Mouse (Mus musculus) lung, embryonic 14.5 days (tissue): ENCODE data around the gene Tbx4. TPM values are rescaled to one million over a fixed set of nuclear protein-coding genes. Genes with fewer than 3 reads are reported as not detected.
A peak's percentile ranks its signal among the peaks of the same experiment; 100 is the strongest.

Experiments
- ATAC-seq: fragments of 200-750 bp; cut with Nextera tagmentation; 2 replicates; pipeline ENCODE4 v1.8.0; 2017; ENCODE audit warnings: mild to moderate bottlenecking, moderate TSS enrichment, moderate library complexity; ENCODE audit not compliant: insufficient read depth
- DNase-seq: peaks from one replicate; pipeline ENCODE4 v3.0.0-alpha.2; 2015
- H3K27ac ChIP-seq: fragments of 300-500 bp; sonication (generic); 2 replicates; pipeline ENCODE4 v1.5.1; 2014; ENCODE audit warnings: low read depth, mild to moderate bottlenecking, moderate library complexity
- H3K27me3 ChIP-seq: fragments of 300-500 bp; sonication (generic); 2 replicates; pipeline ENCODE4 v1.6.1; 2014; ENCODE audit warnings: low read length, control low read depth; ENCODE audit not compliant: insufficient read depth
- H3K36me3 ChIP-seq: fragments of 300-500 bp; sonication (generic); 2 replicates; pipeline ENCODE4 v1.6.1; 2014; ENCODE audit warnings: control low read depth; ENCODE audit not compliant: insufficient read depth
- H3K4me1 ChIP-seq: fragments of 300-500 bp; sonication (generic); 2 replicates; pipeline ENCODE4 v1.6.1; 2014; ENCODE audit warnings: antibody characterized with exemption, control low read depth; ENCODE audit not compliant: insufficient read depth
- H3K4me2 ChIP-seq: fragments of 300-500 bp; sonication (generic); 2 replicates; pipeline ENCODE4 v1.6.1; 2014; ENCODE audit warnings: mild to moderate bottlenecking
- H3K4me3 ChIP-seq: fragments of 300-500 bp; sonication (generic); 2 replicates; pipeline ENCODE4 v1.5.1; 2014; ENCODE audit warnings: low read depth, low read length
- H3K9ac ChIP-seq: fragments of 300-500 bp; sonication (generic); 2 replicates; pipeline ENCODE4 v1.6.1; 2014
- H3K9me3 ChIP-seq: fragments of 300-500 bp; sonication (generic); 2 replicates; pipeline ENCODE4 v1.6.1; 2016; ENCODE audit warnings: low read depth, low read length, control low read depth
- CTCF ChIP-seq: IDR thresholded peaks from 2 replicates; pipeline ENCODE4 v1.5.1; 2016; ENCODE audit warnings: antibody characterized with exemption, low read depth
- WGBS: fragments of 180-500 bp; shearing (Covaris S2); extraction: QIAGEN DNeasy Blood & Tissue Kit; methylation state at CpG from one replicate; pipeline ENCODE4 v1.1.7; 2014; 5-methylcytosine and 5-hydroxymethylcytosine counted together
- polyA plus RNA-seq: library from polyadenylated mRNA; unstranded; fragments of >200 nt; fragmentation: Nextera tagmentation; extraction: Ambion mirVana; gene quantifications from 2 replicates; pipeline ENCODE4 v1.2.1, GENCODE M21; 2014

The Tbx4 gene
- polyA plus RNA-seq, 1 experiment from 2014 or later: 73.4 TPM

DNA sequence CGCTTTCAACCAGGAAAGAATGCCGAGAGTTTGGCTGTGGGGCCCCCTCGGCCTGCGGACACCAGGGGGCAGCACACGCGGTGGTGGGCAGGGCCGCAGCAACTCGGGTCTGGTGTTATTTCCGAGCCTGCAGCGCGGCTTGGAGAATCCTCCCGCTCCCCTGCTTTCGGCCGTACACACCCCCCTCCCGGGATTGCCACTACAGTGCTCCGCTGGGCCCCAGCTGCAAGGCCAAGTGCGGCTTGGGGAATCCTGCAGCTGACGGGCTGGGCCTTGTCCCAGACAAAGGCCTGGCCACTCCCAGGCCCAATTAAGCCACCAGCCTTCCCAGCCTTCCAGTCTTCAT lies 42.9 kb upstream of the Tbx4 start:
- H3K27ac ChIP-seq: peak overlapping the region; percentile 99
- peaks cover 11% of the 10 kb centered on the region; the same call in 1 of the 2 replicates for H3K4me1 ChIP-seq
- peak overlapping the region; percentile 80 for H3K4me3 ChIP-seq
- peak overlapping the region; percentile 99 for H3K9ac ChIP-seq
- no peaks in the 10 kb centered on the region for H3K9me3 ChIP-seq
- H3K4me2 ChIP-seq: peak overlapping the region; percentile 93
- peak; percentile 92 for TF ChIP-seq CTCF
- H3K36me3 ChIP-seq: peaks cover 49% of the 10 kb centered on the region
- H3K27me3 ChIP-seq: peaks cover 31% of the 10 kb centered on the region
- DNase-seq (peak; percentile 94), ATAC-seq (peak; percentile 44)
- WGBS: under 1% methylated on average over 18 of the region's 18 CpGs

DNA sequence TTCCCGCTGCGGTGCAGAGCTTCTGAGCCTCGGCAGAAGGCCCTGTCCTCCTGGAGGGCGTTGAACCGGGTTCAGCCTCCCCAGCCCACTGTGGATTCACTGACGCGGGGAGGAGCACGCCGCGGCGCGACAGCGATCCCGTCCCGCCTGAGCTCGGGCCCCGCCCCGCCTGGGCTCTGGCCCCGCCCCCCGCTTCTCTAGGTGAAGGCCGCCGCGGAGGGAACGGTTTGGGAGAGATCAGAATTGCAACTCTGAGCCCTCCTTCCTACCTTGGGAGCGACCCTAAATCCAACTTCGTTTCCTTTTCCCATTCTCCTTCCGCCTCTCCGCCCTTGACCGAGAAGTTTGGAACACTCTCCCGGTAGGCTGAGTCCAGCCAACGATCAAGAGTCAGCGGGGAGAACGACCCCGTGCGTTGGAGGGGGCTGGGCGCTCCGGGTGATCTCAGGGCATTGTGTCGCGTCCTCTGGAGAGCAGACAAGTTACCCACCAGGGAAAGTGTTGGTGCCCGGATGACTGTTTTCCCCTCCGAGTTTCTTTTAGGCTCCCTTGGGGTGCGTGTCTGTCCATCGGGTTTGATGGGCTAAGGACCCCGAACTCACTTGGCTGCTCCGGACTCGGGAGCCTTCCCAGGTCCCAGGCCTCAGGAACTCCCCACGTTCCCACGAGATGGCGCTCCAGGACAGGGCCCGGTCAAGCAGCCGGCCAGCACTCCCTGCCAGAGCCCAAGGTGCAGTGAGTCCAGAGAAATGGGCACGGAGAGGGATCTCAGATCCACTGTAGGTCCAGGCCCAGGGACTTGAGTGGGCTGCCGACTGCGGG lies 41.9 kb upstream of the Tbx4 start:
- WGBS: under 1% methylated on average over 54 of the region's 54 CpGs
- peak; percentile 93 for TF ChIP-seq CTCF
- H3K27me3 ChIP-seq: peaks cover 24% of the 10 kb centered on the region
- DNase-seq (peak; percentile 94), ATAC-seq (peak; percentile 59)
- H3K36me3 ChIP-seq: peaks cover 39% of the 10 kb centered on the region
- peak overlapping the region; percentile 93 for H3K4me2 ChIP-seq
- H3K4me1 ChIP-seq: peaks cover 11% of the 10 kb centered on the region; the same call in 1 of the 2 replicates
- H3K27ac ChIP-seq: peak overlapping the region; percentile 99
- H3K9me3 ChIP-seq: no peaks in the 10 kb centered on the region
- peak overlapping the region; percentile 80 for H3K4me3 ChIP-seq
- H3K9ac ChIP-seq: peak overlapping the region; percentile 99

DNA sequence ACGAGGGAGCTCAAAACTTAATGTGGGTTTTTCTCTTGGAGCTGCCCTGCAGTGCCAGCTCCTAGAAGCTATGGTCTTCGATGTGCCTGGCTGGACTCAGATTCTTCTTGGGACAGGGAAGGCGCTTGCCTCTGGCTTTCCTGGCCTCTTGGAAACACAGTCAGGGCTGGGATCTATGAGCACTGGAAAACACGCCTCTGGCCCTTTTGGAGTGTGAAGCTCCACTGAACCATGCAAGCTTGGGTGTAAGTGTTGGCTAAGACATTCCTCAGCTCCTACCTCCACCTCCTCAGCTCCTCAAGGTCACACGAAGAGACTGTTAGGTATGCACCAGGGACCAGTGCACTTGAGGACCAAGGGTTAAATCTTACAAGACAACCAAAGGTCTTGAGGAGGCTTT lies 41.3 kb upstream of the Tbx4 start:
- Histone ChIP-seq H3K9ac (peak overlapping the region; percentile 99), H3K9me3 (no peaks in the 10 kb centered on the region), H3K27ac (peak overlapping the region; percentile 99), H3K4me2 (peak overlapping the region; percentile 93), H3K4me3 (peak overlapping the region; percentile 80), H3K4me1 (peaks cover 11% of the 10 kb centered on the region; the same call in 1 of the 2 replicates), H3K36me3 (peaks cover 33% of the 10 kb centered on the region), H3K27me3 (peaks cover 19% of the 10 kb centered on the region)
- DNase-seq: no peak
- ATAC-seq: no peak
- 30% methylated on average over 5 of the region's 5 CpGs for WGBS
- TF ChIP-seq CTCF: no peak

DNA sequence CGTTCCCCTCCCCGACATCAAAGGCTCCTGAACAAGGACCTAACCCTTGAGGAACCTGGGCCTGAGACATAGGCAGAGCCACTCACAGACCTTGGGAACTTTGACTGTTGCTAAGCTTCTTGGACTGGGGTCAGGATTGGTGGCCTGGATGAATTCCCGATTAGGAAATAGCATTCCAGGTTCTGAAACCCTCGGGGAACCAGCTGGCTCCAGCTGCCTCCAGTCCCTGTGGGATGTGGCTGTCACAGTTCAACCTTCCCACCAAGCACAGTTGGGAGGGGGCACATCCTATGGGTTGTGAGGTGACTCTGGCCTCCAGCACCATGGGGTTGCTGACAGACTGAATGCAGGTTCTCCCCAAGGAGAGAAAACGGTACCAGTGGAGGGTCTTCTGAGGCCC lies 40.3 kb upstream of the Tbx4 start:
- peaks cover 7% of the 10 kb centered on the region; the same call in 1 of the 2 replicates for H3K4me1 ChIP-seq
- peak overlapping the region; percentile 99 for H3K27ac ChIP-seq
- no peak overlapping the region for H3K9ac ChIP-seq
- H3K36me3 ChIP-seq: peaks cover 23% of the 10 kb centered on the region
- no peaks in the 10 kb centered on the region for H3K9me3 ChIP-seq
- no peak overlapping the region for H3K4me3 ChIP-seq
- peaks cover 9% of the 10 kb centered on the region for H3K27me3 ChIP-seq
- peak overlapping the region; percentile 23 for H3K4me2 ChIP-seq
- peak; percentile 93 for DNase-seq
- WGBS: 23% methylated on average over 5 of the region's 5 CpGs
- TF ChIP-seq CTCF: no peak
- ATAC-seq: peak; percentile 21; the same call in 1 of the 2 replicates

- no peak for TF ChIP-seq CTCF
- Histone ChIP-seq H3K4me2 (peak overlapping the region; percentile 6), H3K9me3 (no peaks in the 10 kb centered on the region), H3K4me1 (peaks cover 7% of the 10 kb centered on the region; the same call in 1 of the 2 replicates), H3K9ac (no peak overlapping the region), H3K27me3 (peaks cover 4% of the 10 kb centered on the region; the same call in 1 of the 2 replicates), H3K36me3 (peaks cover 17% of the 10 kb centered on the region), H3K4me3 (no peak overlapping the region), H3K27ac (peak overlapping the region; percentile 99)
- peak; percentile 88 for DNase-seq
- peak; percentile 12 for ATAC-seq
- WGBS: 22% methylated on average over 4 of the region's 4 CpGs
Observed at GRCm38 (mm10) chr11:85846509-85846908, 39.7 kb upstream of the Tbx4 start.

DNA sequence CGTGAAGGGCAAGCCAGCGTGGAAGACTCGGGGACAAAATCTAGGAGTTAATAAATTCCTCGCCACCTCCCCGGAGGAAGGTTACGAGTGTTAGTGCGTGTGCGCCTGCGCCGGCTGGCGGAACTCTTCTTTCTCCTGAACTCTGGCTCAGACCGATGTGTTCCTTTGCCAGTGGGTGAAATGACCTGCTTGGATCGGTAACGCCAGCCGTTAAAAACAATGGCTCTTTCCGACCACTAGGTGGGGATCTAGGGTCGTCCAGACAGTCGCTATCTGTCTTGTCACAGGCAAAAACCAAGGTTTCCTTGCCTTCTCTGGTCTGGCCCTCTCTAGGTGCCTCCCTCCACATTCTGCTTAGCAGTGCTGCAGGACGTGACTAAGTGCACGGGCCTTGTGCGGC lies 37.2 kb upstream of the Tbx4 start:
- ATAC-seq (peak; percentile 15; the same call in 1 of the 2 replicates), DNase-seq (peak; percentile 96)
- no peak overlapping the region for H3K27ac ChIP-seq
- no peaks in the 10 kb centered on the region for H3K27me3 ChIP-seq
- H3K4me3 ChIP-seq: peak overlapping the region; percentile 7
- H3K36me3 ChIP-seq: no peaks in the 10 kb centered on the region
- WGBS: 1% methylated on average over 21 of the region's 21 CpGs
- no peaks in the 10 kb centered on the region for H3K9me3 ChIP-seq
- TF ChIP-seq CTCF: peak; percentile 97
- peaks cover 5% of the 10 kb centered on the region; the same call in 1 of the 2 replicates for H3K4me1 ChIP-seq
- H3K4me2 ChIP-seq: peak overlapping the region; percentile 51
- no peak overlapping the region for H3K9ac ChIP-seq

DNA sequence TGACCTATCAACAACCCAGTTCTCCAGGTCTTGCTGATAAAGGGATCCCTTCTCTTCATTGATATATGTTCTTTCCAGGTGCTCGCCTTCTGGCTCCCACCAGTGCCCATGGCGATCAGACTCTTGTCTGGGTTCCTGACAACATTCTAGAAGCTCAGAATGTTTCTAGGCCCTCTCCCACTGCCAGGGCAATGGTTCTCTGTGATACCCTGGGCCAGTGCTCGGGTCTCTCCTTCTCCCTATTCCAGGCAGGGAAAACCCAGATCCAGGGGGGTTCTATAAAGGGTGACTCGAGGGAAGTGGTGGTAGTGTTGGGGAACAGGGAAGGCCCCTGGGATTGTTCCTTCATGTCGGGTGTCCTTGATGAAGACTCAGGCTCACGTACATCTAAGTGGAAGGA lies 36.0 kb upstream of the Tbx4 start, which contains the start of gene Gm11444:
TSS of gene Gm11444 (minus strand) at position 101 of the 400 bp plus-strand sequence.
- H3K4me2 ChIP-seq: peak within 1 kb of the TSS; percentile 51

More for the DNA sequence above, 36.0 kb upstream of the Tbx4 start, which contains the start of gene Gm11444:
- TF ChIP-seq CTCF: no peak
- DNase-seq: no peak
- Histone ChIP-seq H3K9ac (no peak within 1 kb of the TSS), H3K4me3 (peak within 1 kb of the TSS; percentile 7), H3K9me3 (no peaks in the 10 kb centered on the region), H3K4me1 (no peaks in the 10 kb centered on the region), H3K27me3 (no peaks in the 10 kb centered on the region), H3K27ac (no peak within 1 kb of the TSS), H3K36me3 (no peaks in the 10 kb centered on the region)
- WGBS: 87% methylated on average over 6 of the region's 6 CpGs
- ATAC-seq: no peak
